Mouse (Mus musculus) erythroblast, adult 5-6 weeks (primary cell): ENCODE results near the gene Nt5c1a. TPM values are rescaled to one million over a fixed set of nuclear protein-coding genes. Genes with fewer than 3 reads are reported as not detected.
"Not testable (repeated sequence)": the region's sequence is repeated elsewhere in the genome, so short reads cannot be mapped to it uniquely, and the experiment has no call there.

Experiments used
- ATAC-seq: replicated peaks from 2 replicates; pipeline ENCODE4 v1.8.0; 2016; ENCODE audit warnings: moderate number of reproducible peaks, mild to moderate bottlenecking, moderate TSS enrichment, inconsistent platforms; ENCODE audit not compliant: poor library complexity, low FRiP score, severe bottlenecking
- total RNA-seq, 2 experiments: library from RNA; stranded (forward) in 1 of 2; stranded (reverse) in 1 of 2; fragments of 150-400 nt in 1 of 2; fragments of 200-764, 138-1000 nt in 1 of 2; gene quantifications; 2 replicates each; pipeline versions ENCODE4 v1.2.3 to v1.2.4; 2015 to 2017; ENCODE audit warnings: low replicate concordance in 2 of 2

Gene Nt5c1a
- total RNA-seq (2015; ENCODE audit: low replicate concordance) (not detected in 2 replicates), total RNA-seq (2017; ENCODE audit: low replicate concordance) (not detected in 2 replicates)

GRCm38 (mm10) chr4:123201186-123202093, at the start of gene Nt5c1a:
TSS of gene Nt5c1a (plus strand) at chr4:123201504.
- peak; percentile 26; the same call in 1 of the 2 replicates for ATAC-seq

GRCm38 (mm10) chr4:123152003-123152402, 49.3 kb upstream of the Nt5c1a start:
- no peak for ATAC-seq

GRCm38 (mm10) chr4:123152976-123153375, 48.3 kb upstream of the Nt5c1a start:
- ATAC-seq = no peak

- ATAC-seq = no peak
Measured at GRCm38 (mm10) chr4:123155004-123155403, 46.3 kb upstream of the Nt5c1a start.

- no peak for ATAC-seq
Measured at GRCm38 (mm10) chr4:123155427-123155826, 45.9 kb upstream of the Nt5c1a start.

- no peak for ATAC-seq
Measured at GRCm38 (mm10) chr4:123155840-123156239, 45.5 kb upstream of the Nt5c1a start.

GRCm38 (mm10) chr4:123160571-123160970, 40.7 kb upstream of the Nt5c1a start:
- ATAC-seq = no peak

GRCm38 (mm10) chr4:123161251-123161650, 40.1 kb upstream of the Nt5c1a start:
- ATAC-seq = not testable (repeated sequence)

GRCm38 (mm10) chr4:123162305-123162917, 38.9 kb upstream of the Nt5c1a start:
- no peak for ATAC-seq

- ATAC-seq = no peak
Measured at GRCm38 (mm10) chr4:123164157-123164556, 37.1 kb upstream of the Nt5c1a start.

GRCm38 (mm10) chr4:123171811-123172210, 29.5 kb upstream of the Nt5c1a start:
- ATAC-seq = no peak

- ATAC-seq = no peak
Measured at GRCm38 (mm10) chr4:123182328-123183238, 18.7 kb upstream of the Nt5c1a start, which contains the start of gene Hpcal4. TSS of gene Hpcal4 (plus strand) at chr4:123183227.

GRCm38 (mm10) chr4:123183239-123184056, 17.9 kb upstream of the Nt5c1a start:
- ATAC-seq = no peak

GRCm38 (mm10) chr4:123184816-123185215, 16.5 kb upstream of the Nt5c1a start:
- no peak for ATAC-seq

GRCm38 (mm10) chr4:123192336-123192735, 9.0 kb upstream of the Nt5c1a start:
- no peak for ATAC-seq

GRCm38 (mm10) chr4:123193791-123194190, 7.5 kb upstream of the Nt5c1a start:
- ATAC-seq = no peak

GRCm38 (mm10) chr4:123196695-123197094, 4.6 kb upstream of the Nt5c1a start:
- no peak for ATAC-seq

- ATAC-seq = peak; percentile 75
Measured at GRCm38 (mm10) chr4:123200771-123201185, 526 bp upstream of the Nt5c1a start.

GRCm38 (mm10) chr4:123202094-123202420, 753 bp downstream of the Nt5c1a start:
- ATAC-seq = no peak
